Mouse (Mus musculus) embryo, embryonic 9.5 days (tissue): Measurements from ENCODE around the gene Rapsn.

Experiments used
- DNase-seq: peaks from one replicate; pipeline ENCODE4 v3.0.0-alpha.2; 2017; ENCODE audit errors: extremely low spot score

Gene Rapsn

GRCm38 (mm10) chr2:91080784-91081513 lies 45.5 kb downstream of the Rapsn start:
- DNase-seq: no peak

DNA sequence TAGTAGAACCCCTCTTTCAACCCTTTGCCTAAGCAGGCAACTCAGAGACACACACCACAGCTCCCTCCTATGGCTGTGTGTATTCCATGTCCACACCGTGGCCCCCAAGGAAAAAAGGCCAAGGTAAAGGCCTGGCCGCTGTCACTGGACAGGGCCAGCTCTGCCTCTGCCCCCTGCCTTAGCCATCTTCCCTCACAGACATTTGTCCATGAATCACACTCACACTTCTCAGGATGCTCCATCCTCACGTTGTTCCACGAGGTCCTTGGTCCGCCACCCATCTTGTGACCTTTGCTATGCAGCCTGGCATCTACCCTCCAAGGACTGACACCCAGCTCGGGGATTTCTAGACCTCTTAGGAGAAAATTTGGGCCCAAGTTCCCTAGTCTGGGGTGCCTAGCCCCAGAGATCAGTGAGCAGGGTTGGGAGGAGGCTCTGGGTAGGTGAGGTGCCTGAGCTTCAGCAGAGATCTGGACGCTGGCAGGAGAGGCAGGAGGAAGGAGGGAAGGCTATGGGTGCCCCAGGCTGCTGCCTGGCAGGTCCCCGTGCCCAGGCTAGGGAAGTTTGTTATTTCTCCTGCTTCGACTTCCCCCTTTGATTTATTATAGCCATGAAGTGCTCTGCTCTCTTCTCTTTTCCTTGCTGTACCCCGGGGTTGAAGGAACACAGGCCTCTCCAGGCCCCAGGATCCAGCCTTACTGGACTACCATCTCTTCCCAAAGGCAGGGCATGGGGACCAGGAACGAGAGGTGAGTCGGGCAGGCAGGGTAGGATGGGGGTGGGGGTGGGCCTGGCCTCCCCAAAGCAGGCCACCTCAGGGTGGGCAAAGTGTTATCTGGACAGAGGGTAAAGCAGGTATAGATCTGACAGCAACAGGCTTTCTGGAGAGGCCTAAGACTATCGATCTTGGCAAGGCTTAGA lies 46.6 kb downstream of the Rapsn start, which contains the start of gene Spi1:
Gene Spi1 (plus strand): TSS at position 616 of the 921 bp plus-strand sequence.
- no peak for DNase-seq

DNA sequence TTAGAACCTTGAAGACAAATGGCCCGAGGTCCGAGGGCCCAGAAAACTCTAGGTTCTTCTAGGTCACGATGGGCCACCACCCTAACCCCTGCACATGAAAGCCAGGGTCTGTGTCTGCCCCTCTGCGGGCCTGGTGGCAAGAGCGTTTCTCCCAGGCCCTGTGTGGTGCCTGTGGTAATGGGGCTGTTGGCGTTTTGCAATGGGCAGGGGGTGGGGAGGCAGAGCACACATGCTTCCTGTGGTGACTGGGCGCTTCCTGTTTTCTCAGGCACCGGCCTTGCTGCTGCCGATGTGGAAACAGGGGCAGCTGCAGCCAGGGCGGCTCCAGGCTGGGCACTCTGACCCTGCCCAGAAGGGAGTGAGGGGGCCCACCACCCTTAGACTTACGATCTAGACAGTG lies 47.4 kb downstream of the Rapsn start:
- no peak for DNase-seq

- no peak for DNase-seq
Observed at GRCm38 (mm10) chr2:91083366-91083940, 48.0 kb downstream of the Rapsn start.

DNA sequence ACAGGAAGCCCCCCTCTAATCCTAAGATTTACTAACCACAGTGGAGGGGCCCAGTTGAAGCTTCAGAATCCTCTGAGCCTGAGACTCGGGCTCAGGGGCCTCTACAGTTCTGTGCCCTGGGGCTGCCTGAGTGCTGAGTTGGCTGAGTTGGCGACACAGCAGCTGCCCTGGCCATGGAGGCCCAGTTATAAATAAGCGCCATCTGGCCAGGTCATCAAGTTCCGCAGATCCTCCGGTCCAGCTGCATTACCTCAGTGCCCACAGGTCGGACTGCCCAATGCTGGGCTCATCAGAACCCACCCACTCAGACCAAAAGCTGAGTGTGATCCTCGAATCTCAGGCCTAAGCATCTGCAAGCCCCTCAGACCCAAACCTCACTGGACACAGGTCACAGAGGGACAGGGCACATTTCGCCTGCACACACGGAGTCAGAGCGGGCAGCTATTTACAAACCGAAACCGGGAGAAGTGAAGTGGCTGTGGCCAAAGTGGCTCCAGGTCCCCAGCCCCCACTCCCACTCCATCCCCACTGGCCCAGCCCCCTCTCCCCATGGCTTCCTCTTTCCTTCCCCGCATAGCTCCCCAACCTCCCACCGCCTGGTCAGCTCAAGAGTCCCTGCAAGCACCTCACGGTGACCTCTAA lies 48.9 kb downstream of the Rapsn start:
- DNase-seq: no peak

DNA sequence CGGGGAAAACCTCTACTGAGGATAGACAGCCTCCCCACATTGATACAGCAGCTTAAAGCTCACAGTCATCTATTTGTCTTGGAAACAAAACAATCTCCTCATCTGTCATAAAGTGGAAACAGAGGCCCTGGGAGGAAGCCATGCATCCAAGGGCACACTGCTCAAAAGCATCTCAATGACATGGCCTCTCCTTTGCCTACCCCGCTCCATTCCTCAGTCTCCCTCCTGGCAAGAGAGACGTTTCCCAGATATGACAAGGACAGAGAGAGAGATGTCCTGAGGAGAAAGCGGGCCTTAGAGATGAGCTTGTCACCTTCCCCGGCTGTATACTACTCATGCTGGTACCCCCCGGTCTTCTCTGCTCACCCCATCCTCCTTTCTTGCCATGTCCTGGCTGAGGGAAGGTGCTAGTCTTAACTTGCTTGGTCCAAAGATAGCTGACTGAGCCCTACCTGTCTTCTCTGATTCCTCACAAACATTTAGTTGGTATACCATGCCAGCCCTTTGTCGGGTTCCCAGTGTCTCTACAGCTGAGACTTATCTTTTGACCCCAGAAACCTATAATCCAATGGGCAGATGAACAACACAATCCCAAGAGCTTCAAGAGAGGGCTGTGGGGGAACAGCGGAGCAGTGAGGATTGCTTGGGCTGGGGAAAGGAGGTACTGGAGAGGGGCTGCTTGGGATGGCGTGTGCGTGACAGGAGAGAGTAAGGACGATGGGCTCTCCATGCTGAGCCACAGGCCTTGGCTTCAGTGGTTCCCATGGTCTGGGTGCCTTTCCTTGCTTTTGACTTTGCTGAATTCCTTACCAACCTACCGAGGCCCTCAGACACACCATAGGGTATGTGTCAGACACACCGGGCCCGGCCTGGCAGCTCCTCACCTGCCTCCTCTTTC lies 50.3 kb downstream of the Rapsn start:
- DNase-seq: no peak

- no peak for DNase-seq
Observed at GRCm38 (mm10) chr2:91086392-91087237, 51.2 kb downstream of the Rapsn start.

- no peak for DNase-seq
Observed at GRCm38 (mm10) chr2:91087453-91087852, 52.0 kb downstream of the Rapsn start.

GRCm38 (mm10) chr2:91088987-91089386 lies 53.6 kb downstream of the Rapsn start:
- no peak for DNase-seq

- no peak for DNase-seq
Observed at GRCm38 (mm10) chr2:91090208-91090607, 54.8 kb downstream of the Rapsn start.

DNA sequence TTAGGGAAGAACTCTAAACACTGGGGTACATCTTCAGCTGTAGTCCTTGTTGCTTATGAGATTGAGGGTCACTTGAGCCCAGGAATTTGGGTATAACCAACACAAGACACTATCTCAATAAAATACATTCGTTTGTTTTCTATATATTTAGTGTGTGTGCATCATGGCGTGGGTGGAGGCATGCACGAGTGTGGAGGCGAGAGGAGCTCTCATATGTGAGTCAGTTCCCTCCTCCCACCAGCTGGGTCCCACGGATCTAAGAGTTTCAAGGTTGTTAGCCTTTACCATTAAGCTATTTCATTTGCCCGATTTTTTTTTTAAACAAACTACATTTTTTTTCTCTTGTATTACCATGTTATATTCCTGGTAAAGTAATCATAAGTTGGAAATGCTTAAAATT lies 55.4 kb downstream of the Rapsn start:
- DNase-seq: no peak
